In the genomic region with DNA sequence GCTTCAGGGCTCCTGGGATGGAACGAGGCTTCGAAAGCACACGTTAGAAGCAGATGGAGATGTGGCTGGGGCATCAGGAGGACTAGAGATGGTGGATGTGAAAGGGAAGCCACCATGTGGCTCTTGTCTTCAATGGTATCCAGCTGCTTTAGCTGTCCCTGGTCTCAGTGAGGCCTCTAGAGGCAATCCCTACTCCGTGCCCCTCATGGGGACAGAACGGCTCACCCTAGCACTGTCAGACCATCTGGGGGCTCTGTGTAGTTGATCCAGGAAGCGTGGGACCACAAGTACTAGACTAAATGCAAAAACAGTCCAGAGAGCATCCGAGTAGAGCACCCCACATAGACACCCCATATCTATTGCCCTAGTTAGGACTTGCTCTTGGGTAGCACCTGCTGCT, we compare ENCODE assay signal across 19 mouse cellular contexts. TPM values are rescaled to one million over a fixed set of nuclear protein-coding genes. Genes with fewer than 3 reads are reported as not detected.
DNase-seq lines count a peak whose midpoint lies in the region; ATAC-seq and TF ChIP-seq lines count a peak whose summit lies in the region.
"Had no signal": no experiment of that assay in that cellular context is flagged by ENCODE, and none has a peak within 500 bp of the region (broad histone marks: within the 10 kb centered on the region; RNA-seq: fewer than 3 reads in every experiment).

No protein-coding gene starts in this region.

- H3K4me1 ChIP-seq in heart, embryonic 13.5 days = peaks cover 29% of the 10 kb centered on the region
- H3K4me1 ChIP-seq in thymus, adult 2 months (replicated peaks; ENCODE audit: control insufficient read depth, insufficient read depth, low read length) = no peaks in the 10 kb centered on the region
- H3K4me1 ChIP-seq: hindbrain, embryonic 10.5 days; limb, embryonic 13.5 days; midbrain, embryonic 12.5 days had no signal

- H3K9ac ChIP-seq in heart, embryonic 13.5 days = no peak overlapping the region
- H3K9ac ChIP-seq: forebrain, postnatal 0 days; kidney, embryonic 15.5 days; limb, embryonic 13.5 days; liver, embryonic 15.5 days; midbrain, embryonic 12.5 days had no signal

- 71% methylated on average over 7 of the region's 7 CpGs for WGBS in heart, embryonic 13.5 days
- 94% methylated on average over 7 of the region's 7 CpGs for WGBS in thymus, adult 2 months

- no peak for TF ChIP-seq POLR2A in thymus, adult 2 months (IDR thresholded peaks at IDR 0.05; ENCODE audit: control insufficient read depth, extremely low read depth, insufficient read depth, low read length, poor library complexity)

- H3K36me3 ChIP-seq in heart, embryonic 13.5 days = peaks cover 32% of the 10 kb centered on the region
- no peaks in the 10 kb centered on the region for H3K36me3 ChIP-seq in thymus, adult 2 months (ENCODE audit: control insufficient read depth, insufficient read depth, low read length)
- H3K36me3 ChIP-seq: liver, embryonic 15.5 days had no signal

- H3K4me2 ChIP-seq in heart, embryonic 13.5 days = no peak overlapping the region
- H3K4me2 ChIP-seq: kidney, embryonic 15.5 days; limb, embryonic 13.5 days; midbrain, embryonic 12.5 days had no signal

- no peaks in the 10 kb centered on the region for H3K27me3 ChIP-seq in heart, embryonic 13.5 days (replicated peaks)
- no peaks in the 10 kb centered on the region for H3K27me3 ChIP-seq in thymus, adult 2 months (ENCODE audit: control insufficient read depth, insufficient read depth, low read length)
- H3K27me3 ChIP-seq: kidney, embryonic 15.5 days; limb, embryonic 13.5 days; liver, embryonic 15.5 days; midbrain, embryonic 12.5 days had no signal

- H3K4me3 ChIP-seq in heart, embryonic 13.5 days = no peak overlapping the region
- no peak overlapping the region for H3K4me3 ChIP-seq in layer of hippocampus, adult 2 months
- no peak overlapping the region for H3K4me3 ChIP-seq in thymus, adult 2 months (ENCODE audit: control insufficient read depth, insufficient read depth, low read length)
- H3K4me3 ChIP-seq: forebrain, embryonic 10.5 days; gastrocnemius, adult 2 months; hindbrain, embryonic 10.5 days; kidney, embryonic 15.5 days; limb, embryonic 13.5 days; liver, embryonic 15.5 days; midbrain, embryonic 12.5 days had no signal

- ATAC-seq in heart, embryonic 13.5 days (ENCODE audit: extremely low read depth, insufficient number of reproducible peaks, low FRiP score, low TSS enrichment) = no peak
- ATAC-seq: forebrain, postnatal 0 days had no signal

- H3K9me3 ChIP-seq in heart, embryonic 13.5 days = no peaks in the 10 kb centered on the region
- H3K9me3 ChIP-seq: forebrain, embryonic 10.5 days; hindbrain, embryonic 10.5 days; kidney, embryonic 15.5 days; limb, embryonic 13.5 days; liver, embryonic 15.5 days; midbrain, embryonic 12.5 days had no signal

- no peak for TF ChIP-seq CTCF in layer of hippocampus, adult 2 months (conservative IDR thresholded peaks at IDR 0.05)
- no peak for TF ChIP-seq CTCF in thymus, adult 2 months (IDR thresholded peaks at IDR 0.05; ENCODE audit: borderline replicate concordance, control insufficient read depth, extremely low read depth, insufficient read depth, low read length, poor library complexity)

- peak overlapping the region; percentile 75; the same call in 1 of the 2 replicates for H3K27ac ChIP-seq in heart, embryonic 13.5 days (replicated peaks)
- H3K27ac ChIP-seq in layer of hippocampus, adult 2 months = peak overlapping the region; percentile 36; the same call in 1 of the 2 replicates
- no peak overlapping the region for H3K27ac ChIP-seq in thymus, adult 2 months (ENCODE audit: control insufficient read depth, insufficient read depth, low read length)
- H3K27ac ChIP-seq: forebrain, embryonic 10.5 days; gastrocnemius, adult 2 months; hindbrain, embryonic 10.5 days; kidney, embryonic 15.5 days; limb, embryonic 13.5 days; midbrain, embryonic 12.5 days had no signal

- DNase-seq in heart, postnatal 4 days = no peak
- DNase-seq in layer of hippocampus, adult 2 months (ENCODE audit: low spot score in 2 of 2) = no peak
- DNase-seq in layer of hippocampus, adult 11-12 months (ENCODE audit: low spot score) = no peak
- peak; percentile 19 for DNase-seq in thymus, postnatal 4 days
- DNase-seq in thymus, adult 2 months = no peak
- DNase-seq in spleen, adult 18-20 months = no peak
- DNase-seq: adrenal gland, postnatal 25 days; cerebellum, adult 11 months; forebrain, postnatal 0 days; right cerebral cortex, adult 18-20 months had no signal

RNA-seq across cellular contexts. Expression of gene Gpr161, which starts 26.3 kb away (rescaled TPM):
- 0.57 and 0.59 TPM in 2 replicates for polyA plus RNA-seq in heart, embryonic 13.5 days (2015; fragmentation: Nextera tagmentation; extraction: Ambion mirVana)
- total RNA-seq in heart, postnatal 4 days (2021) = 1 to 10 TPM; 5.8 to 8.0 TPM
- 10 to 100 TPM; 69.0 to 71.6 TPM for total RNA-seq in layer of hippocampus, adult 2 months (2021)
- polyA plus RNA-seq in thymus, adult 2 months (2012; rRNA removed) = 0.99 and 1.3 TPM in 2 replicates
- total RNA-seq: monocyte, adult 5-6 weeks had no signal

Comparison
In these comparisons a context has a peak if more than half of its experiments do, and no peak if none do; other contexts are left out.
1. RNA of gene Gpr161, which starts 26.3 kb away (total RNA-seq): 69.0 to 71.6 TPM in layer of hippocampus, adult 2 months; 5.8 to 8.0 TPM in heart, postnatal 4 days; every median in the first group is over 4 times any median in the second.